Mouse (Mus musculus) lung, adult 2 months (tissue): ENCODE data around the gene Asb15. TPM values are rescaled to one million over a fixed set of nuclear protein-coding genes. Genes with fewer than 3 reads are reported as not detected.

Experiments used
- DNase-seq: peaks from one replicate; pipeline ENCODE4 v3.0.0; 2022
- H3K4me1 ChIP-seq: fragments of 200-500 bp; 2 replicates; pipeline ENCODE4 v1.6.1; 2011; ENCODE audit warnings: low read length; ENCODE audit not compliant: control insufficient read depth, insufficient read depth
- H3K4me3 ChIP-seq: fragments of 200-500 bp; replicated peaks from 2 replicates; pipeline ENCODE3; 2011; ENCODE audit warnings: low read depth, mild to moderate bottlenecking, control low read depth, low read length; ENCODE audit errors: extremely low read depth
- CTCF ChIP-seq: fragments of 200-500 bp; IDR thresholded peaks from 2 replicates; pipeline ENCODE4 v1.5.1; 2011; ENCODE audit warnings: mild to moderate bottlenecking, low read length, control low read depth; ENCODE audit not compliant: insufficient read depth
- POLR2A ChIP-seq: fragments of 200-500 bp; IDR thresholded peaks from 2 replicates; pipeline ENCODE4 v1.6.1; 2011; ENCODE audit warnings: low read depth, mild to moderate bottlenecking, control low read depth, low read length, borderline replicate concordance; ENCODE audit errors: extremely low read depth
- WGBS: fragments of 180-500 bp; shearing (Covaris S2); methylation state at CpG from one replicate; pipeline ENCODE4 v1.1.7; 2018; 5-methylcytosine and 5-hydroxymethylcytosine counted together
- polyA plus RNA-seq: library from polyadenylated mRNA; depleted of rRNA; stranded (reverse); fragments of >200 nt; gene quantifications from 2 replicates; pipeline ENCODE4 v1.2.3, GENCODE M21; 2012

The Asb15 gene
- polyA plus RNA-seq, 1 experiment: 0.46 TPM

- 42% methylated on average over 11 of the region's 11 CpGs for WGBS
- no peak for DNase-seq
- TF ChIP-seq CTCF (no peak), POLR2A (no peak)
- H3K4me3 ChIP-seq: peak overlapping the region; percentile 53
- peaks cover 5% of the 10 kb centered on the region for H3K4me1 ChIP-seq
These were observed 26.6 kb downstream of the Asb15 start for GRCm38 (mm10) chr6:24554427-24555086.

- WGBS: 72% methylated on average over 2 of the region's 2 CpGs
- H3K4me1 ChIP-seq: peaks cover 5% of the 10 kb centered on the region
- no peak overlapping the region for H3K4me3 ChIP-seq
- TF ChIP-seq POLR2A: no peak
- TF ChIP-seq CTCF: no peak
- DNase-seq: no peak
These were observed 27.5 kb downstream of the Asb15 start for GRCm38 (mm10) chr6:24555488-24555887.

- no peak overlapping the region for H3K4me3 ChIP-seq
- H3K4me1 ChIP-seq: no peaks in the 10 kb centered on the region
- WGBS: 64% methylated on average over 9 of the region's 9 CpGs
- TF ChIP-seq CTCF (no peak), POLR2A (no peak)
- DNase-seq: no peak
These were observed 36.1 kb downstream of the Asb15 start for GRCm38 (mm10) chr6:24564081-24564480.

GRCm38 (mm10) chr6:24564886-24565285, 36.9 kb downstream of the Asb15 start:
- WGBS: 83% methylated on average over 1 of the region's 1 CpGs
- H3K4me1 ChIP-seq: no peaks in the 10 kb centered on the region; the same call in 1 of the 2 replicates
- H3K4me3 ChIP-seq: no peak overlapping the region
- TF ChIP-seq POLR2A (no peak), CTCF (no peak)
- no peak for DNase-seq

GRCm38 (mm10) chr6:24568963-24569362, 41.0 kb downstream of the Asb15 start:
- WGBS: 73% methylated on average over 5 of the region's 5 CpGs
- TF ChIP-seq POLR2A (no peak), CTCF (peak; percentile 23; the same call in 1 of the 2 replicates)
- no peak overlapping the region for H3K4me3 ChIP-seq
- H3K4me1 ChIP-seq: no peaks in the 10 kb centered on the region; the same call in none of the 2 replicates
- no peak for DNase-seq

- no peak overlapping the region for H3K4me3 ChIP-seq
- 70% methylated on average over 1 of the region's 1 CpGs for WGBS
- no peaks in the 10 kb centered on the region; the same call in none of the 2 replicates for H3K4me1 ChIP-seq
- TF ChIP-seq CTCF (no peak), POLR2A (no peak)
- DNase-seq: no peak
These were observed 41.8 kb downstream of the Asb15 start for GRCm38 (mm10) chr6:24569711-24570110.

- Histone ChIP-seq H3K4me3 (no peak overlapping the region), H3K4me1 (no peaks in the 10 kb centered on the region; the same call in none of the 2 replicates)
- TF ChIP-seq POLR2A (no peak), CTCF (no peak)
- DNase-seq: no peak
- WGBS: 61% methylated on average over 11 of the region's 11 CpGs
These were observed 42.3 kb downstream of the Asb15 start for GRCm38 (mm10) chr6:24570278-24570677.

GRCm38 (mm10) chr6:24571126-24571525, 43.2 kb downstream of the Asb15 start:
- WGBS: 40% methylated on average over 6 of the region's 6 CpGs
- no peak for DNase-seq
- no peak for TF ChIP-seq CTCF
- no peak for TF ChIP-seq POLR2A
- H3K4me1 ChIP-seq: no peaks in the 10 kb centered on the region; the same call in none of the 2 replicates
- no peak overlapping the region for H3K4me3 ChIP-seq

GRCm38 (mm10) chr6:24572431-24572830, 44.5 kb downstream of the Asb15 start:
- no peak for DNase-seq
- WGBS: 93% methylated on average over 14 of the region's 14 CpGs
- TF ChIP-seq CTCF (no peak), POLR2A (no peak)
- H3K4me3 ChIP-seq: no peak overlapping the region
- H3K4me1 ChIP-seq: no peaks in the 10 kb centered on the region; the same call in none of the 2 replicates

- DNase-seq: no peak
- no peaks in the 10 kb centered on the region; the same call in none of the 2 replicates for H3K4me1 ChIP-seq
- TF ChIP-seq CTCF: no peak
- no peak for TF ChIP-seq POLR2A
- H3K4me3 ChIP-seq: no peak overlapping the region
These were observed 45.4 kb downstream of the Asb15 start for GRCm38 (mm10) chr6:24573319-24573718.

- 68% methylated on average over 3 of the region's 3 CpGs for WGBS
- peaks cover 7% of the 10 kb centered on the region for H3K4me1 ChIP-seq
- no peak for DNase-seq
- TF ChIP-seq POLR2A (no peak), CTCF (no peak)
- H3K4me3 ChIP-seq: no peak overlapping the region
These were observed 55.5 kb downstream of the Asb15 start for GRCm38 (mm10) chr6:24583456-24583855.
